Mouse (Mus musculus) stomach, adult 2 months (tissue): ENCODE data around the gene Gpatch2. TPM values are rescaled to one million over a fixed set of nuclear protein-coding genes. Genes with fewer than 3 reads are reported as not detected.

Experiments used
- polyA plus RNA-seq: library from polyadenylated mRNA; depleted of rRNA; stranded (reverse); fragments of >200 nt; gene quantifications from 2 replicates; pipeline ENCODE4 v1.2.3, GENCODE M21; 2012; rRNA removed

Gpatch2 gene
- polyA plus RNA-seq: 2.2 and 3.1 TPM in 2 replicates

GRCm38 (mm10) chr1:187215181-187216116 lies at the start of gene Gpatch2, which contains the start of gene Spata17:
Gene Gpatch2 (plus strand): TSS chr1:187215508.
Gene Spata17 (minus strand): TSS chr1:187215465.

Other genes starting within 250 kb of the Gpatch2 start
- gene D1Pas1, start 248.1 kb upstream of the Gpatch2 start, polyA plus RNA-seq: not detected in 2 replicates
- 0.27 TPM in 1 of 2 replicates, not detected in the other for gene Spata17, start within 50 bp of the Gpatch2 start, polyA plus RNA-seq